Mouse (Mus musculus): Measurements from ENCODE around the gene Tmem101. TPM values are rescaled to one million over a fixed set of nuclear protein-coding genes. Genes with fewer than 3 reads are reported as not detected.

Tmem101 gene
- 30.7 and 36.2 TPM in 2 replicates for polyA plus RNA-seq (2014; fragmentation: Nextera tagmentation; extraction: Ambion mirVana)

GRCm38 (mm10) chr11:102156039-102156785 lies at the start of gene Tmem101:
Gene Tmem101, minus strand, starts transcription at chr11:102156404.
- Histone ChIP-seq H3K4me3 (ENCODE audit: low read depth, low read length) (peak within 1 kb of the TSS; percentile 60), H3K4me1 (ENCODE audit: control insufficient read depth, insufficient read depth, low read length) (peaks cover 4% of the 10 kb centered on the region), H3K9me3 (ENCODE audit: control insufficient read depth, low read length) (no peaks in the 10 kb centered on the region), H3K27ac (ENCODE audit: low read depth, low read length) (peak within 1 kb of the TSS; percentile 81), H3K36me3 (ENCODE audit: control insufficient read depth, insufficient read depth, low read length) (peaks cover 4% of the 10 kb centered on the region), H3K4me2 (ENCODE audit: low read depth, low read length) (peak within 1 kb of the TSS; percentile 90), H3K27me3 (ENCODE audit: control insufficient read depth, insufficient read depth, low read length) (no peaks in the 10 kb centered on the region), H3K9ac (replicated peaks; ENCODE audit: low read depth, low read length) (peak within 1 kb of the TSS; percentile 81)
- under 1% methylated on average over 37 of the region's 37 CpGs for WGBS
- ATAC-seq (ENCODE audit: low read depth), result peak; percentile 90

- H3K27me3 ChIP-seq (ENCODE audit: control insufficient read depth, insufficient read depth, low read length), result no peaks in the 10 kb centered on the region
- ATAC-seq (ENCODE audit: low read depth), result no peak
- 81% methylated on average over 12 of the region's 12 CpGs for WGBS
- no peak overlapping the region for H3K4me2 ChIP-seq (ENCODE audit: low read depth, low read length)
- H3K4me1 ChIP-seq (ENCODE audit: control insufficient read depth, insufficient read depth, low read length), result no peaks in the 10 kb centered on the region
- no peak overlapping the region for H3K9ac ChIP-seq (replicated peaks; ENCODE audit: low read depth, low read length)
- no peaks in the 10 kb centered on the region for H3K9me3 ChIP-seq (ENCODE audit: control insufficient read depth, low read length)
- no peak overlapping the region for H3K4me3 ChIP-seq (ENCODE audit: low read depth, low read length)
- H3K27ac ChIP-seq (ENCODE audit: low read depth, low read length), result no peak overlapping the region
- H3K36me3 ChIP-seq (ENCODE audit: control insufficient read depth, insufficient read depth, low read length), result peaks cover 69% of the 10 kb centered on the region
These were observed 45.2 kb upstream of the Tmem101 start for GRCm38 (mm10) chr11:102201408-102201821.

DNA sequence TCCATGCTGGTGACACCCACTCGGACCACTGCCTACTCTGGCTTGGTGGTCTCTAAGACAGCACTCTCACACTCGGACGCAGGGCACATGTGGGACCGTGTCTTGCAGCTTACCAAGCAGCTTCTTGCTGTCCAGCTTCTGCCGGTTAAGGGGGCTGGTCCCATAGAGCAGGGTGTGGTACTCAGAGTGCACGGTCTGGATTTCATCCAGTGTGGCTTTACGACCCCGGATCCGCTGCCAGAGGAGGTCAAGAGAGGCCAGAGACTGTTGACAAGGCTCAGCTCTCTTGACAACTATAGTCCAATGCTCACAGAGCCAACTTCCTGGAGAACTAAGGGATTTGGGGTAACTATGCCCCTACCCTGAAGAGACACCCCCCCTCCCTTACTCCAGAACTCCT lies 43.7 kb upstream of the Tmem101 start:
- Histone ChIP-seq H3K27ac (ENCODE audit: low read depth, low read length) (no peak overlapping the region), H3K4me1 (ENCODE audit: control insufficient read depth, insufficient read depth, low read length) (no peaks in the 10 kb centered on the region), H3K27me3 (ENCODE audit: control insufficient read depth, insufficient read depth, low read length) (no peaks in the 10 kb centered on the region), H3K4me3 (ENCODE audit: low read depth, low read length) (no peak overlapping the region), H3K4me2 (ENCODE audit: low read depth, low read length) (no peak overlapping the region), H3K9ac (replicated peaks; ENCODE audit: low read depth, low read length) (no peak overlapping the region), H3K9me3 (ENCODE audit: control insufficient read depth, low read length) (no peaks in the 10 kb centered on the region), H3K36me3 (ENCODE audit: control insufficient read depth, insufficient read depth, low read length) (peaks cover 75% of the 10 kb centered on the region)
- 72% methylated on average over 9 of the region's 9 CpGs for WGBS
- ATAC-seq (ENCODE audit: low read depth), result no peak

DNA sequence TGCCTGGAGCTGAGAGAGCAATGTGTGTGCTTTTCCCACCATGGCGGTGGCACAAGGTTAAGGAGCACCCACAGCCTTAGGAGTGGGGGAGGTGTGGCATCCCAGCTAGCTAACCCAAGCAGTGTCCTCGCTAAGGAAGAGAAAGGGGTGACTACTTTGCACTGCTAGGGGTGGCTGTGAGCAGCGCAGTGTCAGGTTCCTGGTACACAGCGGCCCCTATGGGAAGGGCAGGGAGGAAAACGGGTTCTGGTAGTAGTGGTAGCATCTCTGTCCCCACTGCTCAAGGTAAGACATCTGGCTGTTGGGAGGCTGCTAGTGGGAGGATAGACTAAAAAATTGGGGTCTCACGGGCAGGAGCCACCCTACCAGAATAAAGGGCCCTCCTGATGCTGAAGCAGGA lies 42.0 kb upstream of the Tmem101 start:
- H3K9me3 ChIP-seq (ENCODE audit: control insufficient read depth, low read length), result no peaks in the 10 kb centered on the region
- H3K4me3 ChIP-seq (ENCODE audit: low read depth, low read length), result no peak overlapping the region
- WGBS, result 70% methylated on average over 6 of the region's 6 CpGs
- H3K27ac ChIP-seq (ENCODE audit: low read depth, low read length), result no peak overlapping the region
- peaks cover 63% of the 10 kb centered on the region for H3K36me3 ChIP-seq (ENCODE audit: control insufficient read depth, insufficient read depth, low read length)
- ATAC-seq (ENCODE audit: low read depth), result no peak
- no peak overlapping the region for H3K9ac ChIP-seq (replicated peaks; ENCODE audit: low read depth, low read length)
- no peaks in the 10 kb centered on the region for H3K27me3 ChIP-seq (ENCODE audit: control insufficient read depth, insufficient read depth, low read length)
- no peaks in the 10 kb centered on the region for H3K4me1 ChIP-seq (ENCODE audit: control insufficient read depth, insufficient read depth, low read length)
- H3K4me2 ChIP-seq (ENCODE audit: low read depth, low read length), result no peak overlapping the region

DNA sequence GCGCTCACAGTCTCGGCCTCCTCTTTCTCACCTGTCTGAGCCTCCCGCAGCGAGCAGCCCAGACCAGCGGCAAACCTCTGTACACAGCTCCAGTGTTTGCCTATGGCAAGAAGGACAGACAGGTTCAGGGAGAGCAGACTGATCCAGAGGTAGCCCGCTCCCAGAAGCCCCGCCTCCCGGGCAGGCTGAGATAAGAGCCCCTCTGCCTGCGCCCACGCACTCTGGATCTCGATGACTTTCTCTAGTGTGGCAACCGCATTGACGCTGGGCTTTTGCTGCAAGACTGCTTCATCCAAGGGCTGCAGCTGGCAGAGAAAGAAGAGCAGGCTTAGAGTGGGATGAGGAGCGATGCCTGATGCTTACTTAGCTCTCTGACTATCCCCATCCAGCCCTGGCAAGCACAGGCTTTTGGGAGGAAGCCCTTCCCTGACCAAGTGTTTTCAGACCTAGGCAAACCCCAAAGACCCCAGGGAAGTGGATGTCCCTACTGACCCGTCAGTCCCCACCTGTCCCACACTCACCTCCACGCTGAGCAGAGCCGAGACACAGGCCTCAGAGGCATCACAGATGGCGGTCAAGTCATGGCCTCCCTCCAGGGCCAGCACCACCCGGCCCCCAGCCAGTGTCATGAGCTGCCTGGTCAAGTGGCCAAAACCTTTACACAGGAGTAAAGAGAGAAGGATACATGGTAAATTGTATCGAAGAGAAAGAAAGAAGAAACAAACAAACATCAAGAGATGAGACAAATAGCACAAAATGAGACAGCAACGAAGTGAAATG lies 40.0 kb upstream of the Tmem101 start:
- H3K4me3 ChIP-seq (ENCODE audit: low read depth, low read length), result no peak overlapping the region
- H3K9me3 ChIP-seq (ENCODE audit: control insufficient read depth, low read length), result no peaks in the 10 kb centered on the region
- 95% methylated on average over 21 of the region's 21 CpGs for WGBS
- no peak overlapping the region for H3K9ac ChIP-seq (replicated peaks; ENCODE audit: low read depth, low read length)
- no peak for ATAC-seq (ENCODE audit: low read depth)
- H3K27me3 ChIP-seq (ENCODE audit: control insufficient read depth, insufficient read depth, low read length), result no peaks in the 10 kb centered on the region
- peaks cover 2% of the 10 kb centered on the region; the same call in 1 of the 2 replicates for H3K4me1 ChIP-seq (ENCODE audit: control insufficient read depth, insufficient read depth, low read length)
- H3K4me2 ChIP-seq (ENCODE audit: low read depth, low read length), result no peak overlapping the region
- H3K36me3 ChIP-seq (ENCODE audit: control insufficient read depth, insufficient read depth, low read length), result peaks cover 49% of the 10 kb centered on the region
- no peak overlapping the region for H3K27ac ChIP-seq (ENCODE audit: low read depth, low read length)

DNA sequence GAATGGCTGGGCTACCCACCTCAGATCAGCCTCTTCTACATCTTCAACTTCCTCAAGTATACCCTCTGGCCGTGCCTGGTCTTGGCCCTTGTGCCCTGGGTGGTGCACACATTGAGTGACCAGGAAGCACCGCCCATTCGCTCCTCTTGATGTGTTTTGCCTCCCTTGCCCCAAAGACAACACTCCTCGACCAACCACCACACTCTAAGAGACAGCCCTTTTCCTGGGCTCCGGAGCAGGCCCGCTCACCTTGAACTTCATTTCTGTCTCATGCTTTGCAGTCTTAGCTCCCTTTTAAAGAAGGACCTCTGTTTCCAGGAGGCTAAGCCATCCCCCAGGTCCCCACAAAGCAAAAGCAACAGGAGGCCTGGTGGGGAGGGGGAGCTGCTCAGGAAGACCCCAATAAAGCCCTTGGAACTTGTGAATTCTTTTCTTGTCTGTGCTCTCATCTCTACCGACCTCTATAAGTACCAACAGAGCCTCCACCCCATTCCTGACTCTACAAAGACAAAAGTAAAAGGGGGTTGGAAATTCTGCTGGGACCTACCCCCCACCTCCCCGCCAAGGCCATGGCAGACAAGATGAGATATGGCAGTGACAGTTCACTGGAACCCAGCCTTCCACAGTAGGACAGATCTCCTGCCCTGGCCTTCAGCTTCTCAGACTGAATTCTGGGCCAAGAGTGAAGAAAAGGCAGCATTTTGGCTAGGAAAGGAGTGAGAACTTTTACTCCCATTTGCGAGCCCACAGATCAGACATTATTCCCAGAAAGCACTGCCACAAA lies 37.6 kb upstream of the Tmem101 start:
- Histone ChIP-seq H3K9ac (replicated peaks; ENCODE audit: low read depth, low read length) (no peak overlapping the region), H3K4me3 (ENCODE audit: low read depth, low read length) (no peak overlapping the region), H3K27ac (ENCODE audit: low read depth, low read length) (no peak overlapping the region), H3K4me1 (ENCODE audit: control insufficient read depth, insufficient read depth, low read length) (peaks cover 6% of the 10 kb centered on the region), H3K4me2 (ENCODE audit: low read depth, low read length) (no peak overlapping the region), H3K27me3 (ENCODE audit: control insufficient read depth, insufficient read depth, low read length) (no peaks in the 10 kb centered on the region), H3K9me3 (ENCODE audit: control insufficient read depth, low read length) (no peaks in the 10 kb centered on the region), H3K36me3 (ENCODE audit: control insufficient read depth, insufficient read depth, low read length) (peaks cover 37% of the 10 kb centered on the region)
- ATAC-seq (ENCODE audit: low read depth), result no peak
- WGBS, result 81% methylated on average over 9 of the region's 9 CpGs

GRCm38 (mm10) chr11:102190848-102191247 lies 34.6 kb upstream of the Tmem101 start:
- Histone ChIP-seq H3K9me3 (ENCODE audit: control insufficient read depth, low read length) (no peaks in the 10 kb centered on the region), H3K4me1 (ENCODE audit: control insufficient read depth, insufficient read depth, low read length) (peaks cover 6% of the 10 kb centered on the region), H3K4me3 (ENCODE audit: low read depth, low read length) (no peak overlapping the region), H3K9ac (replicated peaks; ENCODE audit: low read depth, low read length) (no peak overlapping the region), H3K27ac (ENCODE audit: low read depth, low read length) (no peak overlapping the region), H3K4me2 (ENCODE audit: low read depth, low read length) (peak overlapping the region; percentile 54; the same call in 1 of the 2 replicates), H3K27me3 (ENCODE audit: control insufficient read depth, insufficient read depth, low read length) (no peaks in the 10 kb centered on the region), H3K36me3 (ENCODE audit: control insufficient read depth, insufficient read depth, low read length) (peaks cover 9% of the 10 kb centered on the region)
- ATAC-seq (ENCODE audit: low read depth), result no peak
- WGBS, result 33% methylated on average over 4 of the region's 4 CpGs

DNA sequence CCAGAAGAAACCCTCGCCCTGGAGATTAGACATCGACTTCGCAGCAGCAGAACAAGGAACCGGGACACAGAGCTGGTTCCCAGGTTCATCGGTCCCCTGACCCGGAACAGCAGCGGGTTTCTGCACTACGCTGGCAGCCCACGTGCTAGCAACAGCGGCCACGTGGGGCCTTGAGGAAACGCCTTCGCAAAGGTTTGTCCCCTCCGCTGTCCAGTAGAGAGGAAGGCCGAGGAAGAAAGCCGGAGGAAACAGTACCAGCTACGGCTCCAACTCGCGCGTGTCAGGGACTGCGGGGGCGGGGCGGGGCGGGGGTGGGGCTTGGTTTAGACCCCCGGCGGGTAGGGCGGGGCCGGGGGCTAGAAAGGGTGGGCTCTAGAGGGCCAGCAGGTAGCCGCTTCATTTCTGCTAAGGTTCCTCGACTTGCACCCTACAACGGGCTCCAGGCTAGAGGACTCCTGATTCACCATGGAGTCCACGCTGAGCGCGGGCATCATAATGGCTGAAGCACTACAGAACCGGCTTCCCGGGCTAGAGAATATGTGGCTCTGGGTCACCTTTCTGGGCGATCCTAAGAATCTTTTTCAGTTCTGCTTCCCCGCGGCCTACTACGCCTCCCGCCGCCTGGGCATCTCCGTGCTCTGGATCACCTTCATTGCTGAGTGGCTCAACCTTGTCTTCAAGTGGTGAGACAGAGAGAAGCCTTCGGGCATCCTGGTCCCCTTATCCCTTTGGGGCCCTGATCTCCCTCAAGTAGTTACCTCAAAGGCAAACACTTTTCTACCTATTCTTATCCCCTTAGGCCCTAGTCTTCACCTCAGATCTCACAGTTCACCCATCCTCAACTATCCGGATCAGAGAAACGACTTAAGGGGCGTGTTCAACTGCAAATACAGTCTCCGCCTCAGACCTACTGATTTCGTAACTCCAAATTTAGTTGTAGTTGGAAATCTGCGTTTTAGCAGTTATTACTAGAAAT lies 33.5 kb upstream of the Tmem101 start, which contains the start of gene G6pc3:
TSS of gene G6pc3 (plus strand) at position 160 of the 976 bp plus-strand sequence.
- H3K36me3 ChIP-seq (ENCODE audit: control insufficient read depth, insufficient read depth, low read length), result no peaks in the 10 kb centered on the region; the same call in 1 of the 2 replicates
- H3K4me2 ChIP-seq (ENCODE audit: low read depth, low read length), result peak within 1 kb of the TSS; percentile 54
- no peaks in the 10 kb centered on the region for H3K27me3 ChIP-seq (ENCODE audit: control insufficient read depth, insufficient read depth, low read length)
- H3K4me1 ChIP-seq (ENCODE audit: control insufficient read depth, insufficient read depth, low read length), result peaks cover 6% of the 10 kb centered on the region
- peak within 1 kb of the TSS; percentile 64; the same call in 1 of the 2 replicates for H3K27ac ChIP-seq (ENCODE audit: low read depth, low read length)
- 3% methylated on average over 47 of the region's 50 CpGs for WGBS
- peak within 1 kb of the TSS; percentile 65 for H3K9ac ChIP-seq (replicated peaks; ENCODE audit: low read depth, low read length)
- peak; percentile 68; the same call in 1 of the 2 replicates for ATAC-seq (ENCODE audit: low read depth)
- no peaks in the 10 kb centered on the region for H3K9me3 ChIP-seq (ENCODE audit: control insufficient read depth, low read length)
- peak within 1 kb of the TSS; percentile 59 for H3K4me3 ChIP-seq (ENCODE audit: low read depth, low read length)

Measured in neural tube, embryonic 14.5 days (tissue).